Mouse (Mus musculus): ENCODE data around the gene Ccdc85b. TPM values are rescaled to one million over a fixed set of nuclear protein-coding genes. Genes with fewer than 3 reads are reported as not detected.

Ccdc85b gene
- polyA plus RNA-seq, 1 experiment from 2014 or later: 8.0 TPM

DNA sequence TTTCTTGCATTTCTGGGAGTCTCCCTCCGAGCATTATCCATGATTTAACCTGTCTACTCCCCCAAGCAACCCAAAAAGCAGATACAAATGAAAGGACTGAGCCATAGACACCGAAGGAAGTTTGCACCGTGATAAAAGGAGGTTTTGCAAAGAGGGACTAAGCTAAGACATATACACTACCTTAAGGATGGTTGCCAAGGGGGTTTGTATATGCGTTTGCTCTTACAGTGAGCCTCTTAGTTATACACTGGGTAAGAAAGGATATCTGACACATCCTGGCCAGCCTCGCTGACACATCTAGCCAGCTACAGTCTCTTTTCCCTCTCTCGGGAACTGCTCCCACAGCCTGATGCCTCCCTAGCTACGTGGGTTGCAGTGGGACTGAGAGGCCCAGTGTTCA is 23.7 kb downstream of the Ccdc85b start:
- no peaks in the 10 kb centered on the region for H3K9me3 ChIP-seq (ENCODE audit: control insufficient read depth, low read length)
- peaks cover 5% of the 10 kb centered on the region; the same call in 1 of the 2 replicates for H3K4me1 ChIP-seq (ENCODE audit: control insufficient read depth, insufficient read depth, low read length)
- H3K36me3 ChIP-seq (ENCODE audit: control insufficient read depth, insufficient read depth, low read length): no peaks in the 10 kb centered on the region
- 0 out of 2 replicates have a peak overlapping the region, but pooled peaks have one; percentile 32 for H3K9ac ChIP-seq (replicated peaks; ENCODE audit: low read depth, low read length)
- WGBS: 78% methylated on average over 7 of the region's 7 CpGs
- no peak overlapping the region for H3K4me3 ChIP-seq (ENCODE audit: low read depth, low read length)
- H3K4me2 ChIP-seq (ENCODE audit: low read depth, low read length): peak overlapping the region; percentile 34; the same call in 1 of the 2 replicates
- ATAC-seq (ENCODE audit: low read depth): no peak
- H3K27me3 ChIP-seq (ENCODE audit: control insufficient read depth, insufficient read depth, low read length): no peaks in the 10 kb centered on the region
- no peak overlapping the region for H3K27ac ChIP-seq (ENCODE audit: low read depth, low read length)

DNA sequence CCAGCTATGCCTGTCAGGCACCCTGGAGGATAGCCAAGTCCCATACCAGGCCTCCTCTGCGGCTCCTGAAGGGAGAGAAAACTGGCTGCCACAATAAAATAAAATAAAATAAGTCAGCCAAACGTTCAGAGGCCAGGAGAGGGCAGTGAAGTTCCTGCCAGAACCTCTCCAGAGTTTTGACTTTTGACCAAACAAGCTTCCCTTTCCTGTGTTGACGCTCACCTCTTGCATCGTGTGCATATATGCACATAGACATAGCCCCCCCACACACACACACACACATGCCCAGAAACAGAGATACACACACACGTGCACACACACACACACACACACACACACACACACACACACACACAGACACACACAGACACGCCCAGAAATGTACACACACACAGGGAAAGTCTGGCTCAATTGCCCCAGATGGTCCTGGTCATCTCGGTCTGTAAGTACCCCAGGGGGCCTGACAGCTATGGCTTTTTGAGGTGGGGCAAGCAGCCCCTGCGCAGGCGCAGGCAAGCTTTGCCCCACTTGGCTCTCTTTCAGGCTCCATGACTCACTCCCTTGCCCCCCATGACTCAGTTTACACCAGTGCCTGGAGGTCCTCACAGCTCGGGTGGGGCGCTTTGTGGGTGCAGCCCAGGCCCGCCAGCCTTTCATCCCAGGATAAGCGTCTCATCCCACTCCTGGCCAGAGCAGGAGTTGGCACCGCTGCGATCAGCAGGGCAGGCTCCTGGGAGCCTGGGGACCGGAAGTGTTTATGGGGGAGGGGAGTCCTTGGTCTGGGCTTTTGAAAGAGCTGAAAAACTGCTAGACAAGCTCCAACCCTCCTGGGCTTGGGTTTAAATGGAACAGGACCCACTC is 24.5 kb downstream of the Ccdc85b start:
- H3K27ac ChIP-seq (ENCODE audit: low read depth, low read length): no peak overlapping the region
- H3K9ac ChIP-seq (replicated peaks; ENCODE audit: low read depth, low read length): 0 out of 2 replicates have a peak overlapping the region, but pooled peaks have one; percentile 32
- H3K4me1 ChIP-seq (ENCODE audit: control insufficient read depth, insufficient read depth, low read length): peaks cover 5% of the 10 kb centered on the region; the same call in 1 of the 2 replicates
- no peaks in the 10 kb centered on the region for H3K9me3 ChIP-seq (ENCODE audit: control insufficient read depth, low read length)
- peak; percentile 34; the same call in 1 of the 2 replicates for ATAC-seq (ENCODE audit: low read depth)
- H3K36me3 ChIP-seq (ENCODE audit: control insufficient read depth, insufficient read depth, low read length): no peaks in the 10 kb centered on the region
- WGBS: 17% methylated on average over 16 of the region's 16 CpGs
- peak overlapping the region; percentile 34 for H3K4me2 ChIP-seq (ENCODE audit: low read depth, low read length)
- H3K4me3 ChIP-seq (ENCODE audit: low read depth, low read length): no peak overlapping the region
- no peaks in the 10 kb centered on the region for H3K27me3 ChIP-seq (ENCODE audit: control insufficient read depth, insufficient read depth, low read length)

DNA sequence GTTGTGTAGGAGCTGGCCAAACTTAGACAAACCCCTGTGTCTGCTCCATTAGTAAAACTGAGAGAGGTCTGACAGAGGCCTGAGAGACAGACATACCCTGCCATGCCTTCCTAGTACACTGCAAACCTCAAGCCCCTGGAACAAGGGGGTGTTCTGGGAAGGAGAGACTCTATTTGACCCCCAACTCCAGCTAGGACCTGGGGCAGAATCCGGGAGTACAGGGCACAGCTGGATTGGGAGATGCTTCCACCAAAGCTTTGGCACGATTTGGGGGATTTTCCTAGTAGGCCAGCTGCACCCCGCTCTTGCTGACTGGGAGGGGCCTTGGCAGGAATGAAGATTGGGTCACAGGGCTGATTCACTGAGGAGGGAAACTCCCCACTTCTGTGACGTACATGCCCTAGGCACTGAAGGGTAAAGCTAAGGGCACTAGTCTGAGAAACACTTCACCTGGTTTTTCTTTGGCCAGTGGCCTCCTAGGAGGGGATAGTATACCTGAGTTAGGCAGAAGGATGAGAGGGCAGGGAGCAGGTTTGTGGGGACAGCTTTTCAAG is 25.7 kb downstream of the Ccdc85b start:
- 83% methylated on average over 4 of the region's 4 CpGs for WGBS
- H3K36me3 ChIP-seq (ENCODE audit: control insufficient read depth, insufficient read depth, low read length): no peaks in the 10 kb centered on the region
- peaks cover 7% of the 10 kb centered on the region; the same call in 1 of the 2 replicates for H3K4me1 ChIP-seq (ENCODE audit: control insufficient read depth, insufficient read depth, low read length)
- H3K27ac ChIP-seq (ENCODE audit: low read depth, low read length): no peak overlapping the region
- no peak overlapping the region for H3K9ac ChIP-seq (replicated peaks; ENCODE audit: low read depth, low read length)
- no peak overlapping the region for H3K4me3 ChIP-seq (ENCODE audit: low read depth, low read length)
- no peak overlapping the region for H3K4me2 ChIP-seq (ENCODE audit: low read depth, low read length)
- no peaks in the 10 kb centered on the region for H3K9me3 ChIP-seq (ENCODE audit: control insufficient read depth, low read length)
- ATAC-seq (ENCODE audit: low read depth): no peak
- no peaks in the 10 kb centered on the region for H3K27me3 ChIP-seq (ENCODE audit: control insufficient read depth, insufficient read depth, low read length)

DNA sequence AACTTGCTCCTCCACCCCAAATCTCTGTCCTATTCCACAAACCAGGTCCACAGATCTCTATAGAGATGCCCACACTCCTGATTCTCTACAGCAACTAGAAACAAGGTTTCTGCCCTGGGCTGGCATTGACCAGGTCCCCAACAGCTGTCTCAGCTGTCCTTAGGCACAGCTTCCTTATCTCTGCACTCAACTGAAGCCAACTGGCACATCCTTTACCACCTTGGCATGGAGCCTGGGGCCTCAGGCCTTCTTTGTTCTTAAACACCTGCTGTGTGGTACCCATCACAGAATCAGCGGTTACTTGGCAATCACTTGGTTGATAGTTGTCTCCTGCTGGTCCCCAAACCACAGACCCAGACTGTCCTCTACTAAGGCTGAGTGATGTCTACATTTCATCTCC is 27.3 kb downstream of the Ccdc85b start:
- no peak overlapping the region for H3K27ac ChIP-seq (ENCODE audit: low read depth, low read length)

GRCm38 (mm10) chr19:5429806-5430205 is 27.9 kb downstream of the Ccdc85b start:
- H3K9me3 ChIP-seq (ENCODE audit: control insufficient read depth, low read length): no peaks in the 10 kb centered on the region
- no peak for ATAC-seq (ENCODE audit: low read depth)
- H3K27me3 ChIP-seq (ENCODE audit: control insufficient read depth, insufficient read depth, low read length): no peaks in the 10 kb centered on the region
- H3K4me2 ChIP-seq (ENCODE audit: low read depth, low read length): no peak overlapping the region
- no peak overlapping the region for H3K9ac ChIP-seq (replicated peaks; ENCODE audit: low read depth, low read length)
- H3K4me3 ChIP-seq (ENCODE audit: low read depth, low read length): no peak overlapping the region
- H3K4me1 ChIP-seq (ENCODE audit: control insufficient read depth, insufficient read depth, low read length): peaks cover 20% of the 10 kb centered on the region
- H3K27ac ChIP-seq (ENCODE audit: low read depth, low read length): no peak overlapping the region
- H3K36me3 ChIP-seq (ENCODE audit: control insufficient read depth, insufficient read depth, low read length): 0 out of 2 replicates have a peak, but pooled peaks cover 3% of the 10 kb centered on the region
- WGBS: 77% methylated on average over 8 of the region's 8 CpGs

More for the DNA sequence above, 27.3 kb downstream of the Ccdc85b start:
- H3K9ac ChIP-seq (replicated peaks; ENCODE audit: low read depth, low read length): no peak overlapping the region
- H3K4me3 ChIP-seq (ENCODE audit: low read depth, low read length): no peak overlapping the region
- WGBS: 65% methylated on average over 1 of the region's 1 CpGs
- no peak for ATAC-seq (ENCODE audit: low read depth)
- no peaks in the 10 kb centered on the region for H3K9me3 ChIP-seq (ENCODE audit: control insufficient read depth, low read length)
- 0 out of 2 replicates have a peak, but pooled peaks cover 3% of the 10 kb centered on the region for H3K36me3 ChIP-seq (ENCODE audit: control insufficient read depth, insufficient read depth, low read length)
- no peaks in the 10 kb centered on the region for H3K27me3 ChIP-seq (ENCODE audit: control insufficient read depth, insufficient read depth, low read length)
- H3K4me1 ChIP-seq (ENCODE audit: control insufficient read depth, insufficient read depth, low read length): peaks cover 20% of the 10 kb centered on the region
- H3K4me2 ChIP-seq (ENCODE audit: low read depth, low read length): no peak overlapping the region

DNA sequence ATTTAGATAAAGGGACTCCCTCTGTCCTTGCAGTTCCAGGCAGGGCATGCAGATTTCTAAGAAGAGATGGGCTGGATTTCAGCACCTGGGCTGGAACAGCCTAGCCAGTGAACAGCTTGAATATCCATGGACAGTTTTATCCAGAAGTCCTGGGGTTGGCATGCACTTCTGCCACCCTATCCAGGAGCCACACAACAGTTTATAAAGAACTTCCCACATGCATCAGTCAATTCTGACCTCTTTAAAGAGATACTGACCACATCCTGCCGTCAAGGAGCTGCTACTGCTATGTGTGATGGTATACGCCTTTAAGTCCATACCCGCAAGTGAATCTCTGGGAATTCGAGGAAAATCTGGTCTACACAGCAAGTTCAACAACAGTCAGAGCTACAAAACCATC is 28.5 kb downstream of the Ccdc85b start:
- 0 out of 2 replicates have a peak, but pooled peaks cover 3% of the 10 kb centered on the region for H3K36me3 ChIP-seq (ENCODE audit: control insufficient read depth, insufficient read depth, low read length)
- H3K4me2 ChIP-seq (ENCODE audit: low read depth, low read length): no peak overlapping the region
- ATAC-seq (ENCODE audit: low read depth): no peak
- H3K4me1 ChIP-seq (ENCODE audit: control insufficient read depth, insufficient read depth, low read length): peaks cover 20% of the 10 kb centered on the region
- H3K9me3 ChIP-seq (ENCODE audit: control insufficient read depth, low read length): no peaks in the 10 kb centered on the region
- no peak overlapping the region for H3K4me3 ChIP-seq (ENCODE audit: low read depth, low read length)
- H3K27me3 ChIP-seq (ENCODE audit: control insufficient read depth, insufficient read depth, low read length): no peaks in the 10 kb centered on the region
- 89% methylated on average over 4 of the region's 4 CpGs for WGBS
- no peak overlapping the region for H3K27ac ChIP-seq (ENCODE audit: low read depth, low read length)
- no peak overlapping the region for H3K9ac ChIP-seq (replicated peaks; ENCODE audit: low read depth, low read length)

DNA sequence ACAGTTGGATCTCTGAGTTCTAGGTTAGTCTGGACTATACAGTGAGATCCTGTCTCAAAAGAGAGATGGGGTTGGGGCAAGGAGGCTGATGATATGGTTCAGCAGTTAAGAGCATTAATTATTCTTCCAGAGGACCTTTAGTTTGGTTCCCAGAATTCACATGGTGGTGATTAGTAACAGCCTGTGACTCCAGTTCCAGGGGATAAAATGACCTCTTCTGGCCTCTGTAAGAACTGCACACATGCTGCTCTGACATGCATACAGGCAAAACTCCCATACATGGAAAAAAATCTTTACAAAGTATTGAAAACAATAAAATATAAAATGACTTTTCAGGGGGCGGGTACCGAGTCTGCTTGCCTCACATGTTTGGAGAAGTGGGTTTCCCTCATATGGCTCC is 29.6 kb downstream of the Ccdc85b start:
- no peak for ATAC-seq (ENCODE audit: low read depth)
- H3K9ac ChIP-seq (replicated peaks; ENCODE audit: low read depth, low read length): no peak overlapping the region
- WGBS: 85% methylated on average over 2 of the region's 2 CpGs
- no peaks in the 10 kb centered on the region for H3K9me3 ChIP-seq (ENCODE audit: control insufficient read depth, low read length)
- H3K27ac ChIP-seq (ENCODE audit: low read depth, low read length): no peak overlapping the region
- no peak overlapping the region for H3K4me3 ChIP-seq (ENCODE audit: low read depth, low read length)
- H3K4me2 ChIP-seq (ENCODE audit: low read depth, low read length): no peak overlapping the region
- H3K27me3 ChIP-seq (ENCODE audit: control insufficient read depth, insufficient read depth, low read length): no peaks in the 10 kb centered on the region
- H3K36me3 ChIP-seq (ENCODE audit: control insufficient read depth, insufficient read depth, low read length): 0 out of 2 replicates have a peak, but pooled peaks cover 3% of the 10 kb centered on the region
- peaks cover 22% of the 10 kb centered on the region for H3K4me1 ChIP-seq (ENCODE audit: control insufficient read depth, insufficient read depth, low read length)

DNA sequence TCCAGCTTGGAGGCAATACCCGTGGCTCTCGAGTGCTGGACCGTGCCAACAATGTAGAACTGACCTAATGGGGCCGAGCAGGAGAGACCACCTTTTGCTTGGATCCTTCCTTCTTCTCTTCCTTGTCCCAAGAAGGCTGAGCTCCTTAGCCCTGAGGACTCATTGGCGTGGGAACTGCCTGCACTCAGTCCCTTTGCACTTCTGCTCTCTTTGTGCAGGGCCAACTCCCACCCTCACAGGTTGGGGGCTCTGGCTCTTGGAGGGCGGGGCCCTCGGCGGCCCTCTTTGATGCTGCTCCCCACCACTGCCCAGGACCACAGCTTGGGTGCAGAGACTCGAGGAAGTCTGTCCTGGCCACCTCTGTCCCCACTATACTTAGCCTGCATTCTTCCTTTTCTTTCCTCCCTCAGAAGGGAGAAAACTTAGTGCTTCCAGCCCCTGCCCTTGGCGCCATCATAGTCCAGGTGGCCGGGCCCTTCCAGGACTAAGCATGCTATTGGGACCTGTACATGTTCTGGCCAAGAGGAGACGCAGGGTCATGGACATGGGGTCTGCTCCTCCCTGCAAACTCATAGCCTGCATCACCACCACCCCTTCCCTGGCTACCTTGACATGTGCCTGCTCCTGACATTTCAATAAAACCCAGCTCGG is 30.9 kb downstream of the Ccdc85b start:
- H3K9ac ChIP-seq (replicated peaks; ENCODE audit: low read depth, low read length): 0 out of 2 replicates have a peak overlapping the region, but pooled peaks have one; percentile 0

More for the DNA sequence above, 30.9 kb downstream of the Ccdc85b start:
- peaks cover 6% of the 10 kb centered on the region; the same call in 1 of the 2 replicates for H3K36me3 ChIP-seq (ENCODE audit: control insufficient read depth, insufficient read depth, low read length)
- H3K27ac ChIP-seq (ENCODE audit: low read depth, low read length): no peak overlapping the region
- H3K27me3 ChIP-seq (ENCODE audit: control insufficient read depth, insufficient read depth, low read length): no peaks in the 10 kb centered on the region
- peaks cover 26% of the 10 kb centered on the region for H3K4me1 ChIP-seq (ENCODE audit: control insufficient read depth, insufficient read depth, low read length)
- ATAC-seq (ENCODE audit: low read depth): no peak
- no peak overlapping the region for H3K4me3 ChIP-seq (ENCODE audit: low read depth, low read length)
- H3K4me2 ChIP-seq (ENCODE audit: low read depth, low read length): peak overlapping the region; percentile 84; the same call in 1 of the 2 replicates
- WGBS: 96% methylated on average over 13 of the region's 13 CpGs
- H3K9me3 ChIP-seq (ENCODE audit: control insufficient read depth, low read length): no peaks in the 10 kb centered on the region
